Mouse (Mus musculus) ES-E14 (cell line): ENCODE measurements at regions not wholly inside any gene's neighbourhood (a gene's known extent, or its start where the extent isn't known, plus 50 kb on each side); places are given as distances from the start of the nearest gene placed in this dataset.

ENCODE experiments used
- CHD2 ChIP-seq: IDR thresholded peaks from 2 replicates; pipeline ENCODE4 v1.6.1; 2014; ENCODE audit warnings: mild to moderate bottlenecking, low read depth, low read length, inconsistent platforms
- HCFC1 ChIP-seq: IDR thresholded peaks from 2 replicates; pipeline ENCODE4 v1.6.1; 2012; ENCODE audit warnings: low read length, inconsistent platforms, borderline replicate concordance; ENCODE audit not compliant: insufficient read depth
- MAFK ChIP-seq: IDR thresholded peaks from 2 replicates; pipeline ENCODE4 v1.6.1; 2014; ENCODE audit warnings: mild to moderate bottlenecking, low read depth, low read length, inconsistent platforms; ENCODE audit not compliant: insufficient read depth

- TF ChIP-seq CHD2 (no peak), MAFK (no peak), HCFC1 (no peak)
Observed at GRCm38 (mm10) chr12:7876302-7877063, 101.0 kb upstream of the Apob start.
